Mouse (Mus musculus) heart, embryonic 12.5 days (tissue): ENCODE measurements around the gene Krt7. TPM values are rescaled to one million over a fixed set of nuclear protein-coding genes. Genes with fewer than 3 reads are reported as not detected.
A peak's percentile ranks its signal among the peaks of the same experiment; 100 is the strongest.

ENCODE experiments used
- ATAC-seq: fragments of 200-750 bp; cut with Nextera tagmentation; 2 replicates; pipeline ENCODE4 v1.8.0; 2017; ENCODE audit warnings: moderate TSS enrichment, moderate library complexity; ENCODE audit not compliant: insufficient number of reproducible peaks, low FRiP score
- H3K27ac ChIP-seq: fragments of 300-500 bp; sonication (generic); 2 replicates; pipeline ENCODE4 v1.5.1; 2016; ENCODE audit warnings: mild to moderate bottlenecking, moderate library complexity; ENCODE audit not compliant: poor library complexity, severe bottlenecking
- H3K27me3 ChIP-seq: fragments of 300-500 bp; sonication (generic); replicated peaks from 2 replicates; pipeline ENCODE4 v1.6.1; 2016; ENCODE audit warnings: mild to moderate bottlenecking, moderate library complexity
- H3K36me3 ChIP-seq: fragments of 300-500 bp; sonication (generic); 2 replicates; pipeline ENCODE4 v1.6.1; 2016; ENCODE audit warnings: mild to moderate bottlenecking, moderate library complexity
- H3K4me1 ChIP-seq: fragments of 300-500 bp; sonication (generic); replicated peaks from 2 replicates; pipeline ENCODE4 v1.6.1; 2016; ENCODE audit warnings: mild to moderate bottlenecking
- H3K4me2 ChIP-seq: fragments of 300-500 bp; sonication (generic); 2 replicates; pipeline ENCODE4 v1.6.1; 2016; ENCODE audit warnings: mild to moderate bottlenecking, moderate library complexity
- H3K4me3 ChIP-seq: fragments of 300-500 bp; sonication (generic); 2 replicates; pipeline ENCODE4 v1.5.1; 2016; ENCODE audit warnings: mild to moderate bottlenecking
- H3K9ac ChIP-seq: fragments of 300-500 bp; sonication (generic); 2 replicates; pipeline ENCODE4 v1.6.1; 2016; ENCODE audit warnings: mild to moderate bottlenecking, moderate library complexity
- H3K9me3 ChIP-seq: fragments of 300-500 bp; sonication (generic); replicated peaks from 2 replicates; pipeline ENCODE4 v1.6.1; 2016; ENCODE audit warnings: mild to moderate bottlenecking, moderate library complexity
- WGBS: fragments of 180-500 bp; shearing (Covaris S2); methylation state at CpG from one replicate; pipeline ENCODE4 v1.1.7; 2016; 5-methylcytosine and 5-hydroxymethylcytosine counted together
- polyA plus RNA-seq: library from polyadenylated mRNA; unstranded; fragments of >200 nt; fragmentation: Nextera tagmentation; extraction: Ambion mirVana; gene quantifications from 2 replicates; pipeline ENCODE4 v1.2.1, GENCODE M21; 2016

The Krt7 gene
- polyA plus RNA-seq, 1 experiment from 2014 or later = 25.1 TPM

GRCm38 (mm10) chr15:101398269-101398668, 12.6 kb upstream of the Krt7 start:
- no peak for ATAC-seq

GRCm38 (mm10) chr15:101412188-101412587, 1.3 kb downstream of the Krt7 start:
- H3K27me3 ChIP-seq = peaks cover 54% of the 10 kb centered on the region
- peaks cover 13% of the 10 kb centered on the region; the same call in 1 of the 2 replicates for H3K4me1 ChIP-seq
- H3K4me3 ChIP-seq = peak overlapping the region; percentile 12
- no peaks in the 10 kb centered on the region for H3K9me3 ChIP-seq
- no peak for ATAC-seq
- H3K4me2 ChIP-seq = peak overlapping the region; percentile 30
- no peak overlapping the region for H3K9ac ChIP-seq
- 30% methylated on average over 25 of the region's 31 CpGs for WGBS
- no peak overlapping the region for H3K27ac ChIP-seq
- H3K36me3 ChIP-seq = no peaks in the 10 kb centered on the region

More at GRCm38 (mm10) chr15:101398269-101398668, 12.6 kb upstream of the Krt7 start:
- H3K27me3 ChIP-seq = 0 out of 2 replicates have a peak, but pooled peaks cover 6% of the 10 kb centered on the region
- no peaks in the 10 kb centered on the region for H3K36me3 ChIP-seq
- peaks cover 17% of the 10 kb centered on the region; the same call in 1 of the 2 replicates for H3K4me1 ChIP-seq
- H3K9ac ChIP-seq = no peak overlapping the region
- H3K4me2 ChIP-seq = no peak overlapping the region
- H3K27ac ChIP-seq = no peak overlapping the region
- H3K9me3 ChIP-seq = no peaks in the 10 kb centered on the region
- 79% methylated on average over 8 of the region's 8 CpGs for whole genome bisulfite sequencing
- no peak overlapping the region for H3K4me3 ChIP-seq

GRCm38 (mm10) chr15:101413916-101414635, 3.2 kb downstream of the Krt7 start:
- no peak overlapping the region for H3K27ac ChIP-seq
- peaks cover 61% of the 10 kb centered on the region for H3K27me3 ChIP-seq
- H3K4me3 ChIP-seq = no peak overlapping the region
- no peak for ATAC-seq
- WGBS = 41% methylated on average over 7 of the region's 7 CpGs
- no peak overlapping the region for H3K9ac ChIP-seq
- H3K9me3 ChIP-seq = no peaks in the 10 kb centered on the region
- H3K36me3 ChIP-seq = no peaks in the 10 kb centered on the region
- H3K4me2 ChIP-seq = no peak overlapping the region
- peaks cover 13% of the 10 kb centered on the region; the same call in 1 of the 2 replicates for H3K4me1 ChIP-seq

GRCm38 (mm10) chr15:101414807-101415565, 4.1 kb downstream of the Krt7 start:
- 37% methylated on average over 11 of the region's 11 CpGs for WGBS
- Histone ChIP-seq H3K9me3 (no peaks in the 10 kb centered on the region), H3K36me3 (no peaks in the 10 kb centered on the region), H3K4me2 (no peak overlapping the region), H3K27me3 (peaks cover 61% of the 10 kb centered on the region), H3K27ac (no peak overlapping the region), H3K4me3 (no peak overlapping the region), H3K9ac (no peak overlapping the region), H3K4me1 (peaks cover 13% of the 10 kb centered on the region; the same call in 1 of the 2 replicates)
- no peak for ATAC-seq

GRCm38 (mm10) chr15:101418950-101419349, 8.1 kb downstream of the Krt7 start:
- no peak overlapping the region for H3K4me2 ChIP-seq
- 78% methylated on average over 4 of the region's 4 CpGs for WGBS
- H3K9me3 ChIP-seq = no peaks in the 10 kb centered on the region
- ATAC-seq = no peak
- 0 out of 2 replicates have a peak, but pooled peaks cover 2% of the 10 kb centered on the region for H3K4me1 ChIP-seq
- H3K9ac ChIP-seq = no peak overlapping the region
- no peak overlapping the region for H3K4me3 ChIP-seq
- H3K36me3 ChIP-seq = no peaks in the 10 kb centered on the region
- H3K27ac ChIP-seq = no peak overlapping the region
- H3K27me3 ChIP-seq = peaks cover 38% of the 10 kb centered on the region

- H3K4me3 ChIP-seq = no peak overlapping the region
- peaks cover 4% of the 10 kb centered on the region for H3K4me1 ChIP-seq
- no peak overlapping the region for H3K27ac ChIP-seq
- no peak overlapping the region for H3K9ac ChIP-seq
- 50% methylated on average over 6 of the region's 6 CpGs for WGBS
- H3K36me3 ChIP-seq = no peaks in the 10 kb centered on the region
- H3K9me3 ChIP-seq = no peaks in the 10 kb centered on the region
- peaks cover 22% of the 10 kb centered on the region for H3K27me3 ChIP-seq
- no peak for ATAC-seq
- no peak overlapping the region for H3K4me2 ChIP-seq
Observed at GRCm38 (mm10) chr15:101420903-101421302, 10.1 kb downstream of the Krt7 start.

- Histone ChIP-seq H3K9ac (no peak overlapping the region; the same call in 1 of the 2 replicates), H3K4me3 (no peak overlapping the region), H3K4me2 (no peak overlapping the region), H3K27me3 (peaks cover 36% of the 10 kb centered on the region), H3K4me1 (peaks cover 4% of the 10 kb centered on the region), H3K9me3 (no peaks in the 10 kb centered on the region), H3K27ac (no peak overlapping the region), H3K36me3 (no peaks in the 10 kb centered on the region)
- ATAC-seq = no peak
- WGBS = 19% methylated on average over 5 of the region's 5 CpGs
Observed at GRCm38 (mm10) chr15:101424914-101425313, 14.1 kb downstream of the Krt7 start.

GRCm38 (mm10) chr15:101436611-101437010, 25.8 kb downstream of the Krt7 start:
- Histone ChIP-seq H3K9ac (no peak overlapping the region), H3K27ac (no peak overlapping the region), H3K9me3 (no peaks in the 10 kb centered on the region), H3K36me3 (no peaks in the 10 kb centered on the region), H3K4me3 (no peak overlapping the region), H3K4me2 (no peak overlapping the region), H3K4me1 (peaks cover 5% of the 10 kb centered on the region; the same call in 1 of the 2 replicates), H3K27me3 (peaks cover 62% of the 10 kb centered on the region)
- WGBS = 83% methylated on average over 7 of the region's 7 CpGs
- ATAC-seq = no peak

- no peak within 1 kb of the TSS for H3K27ac ChIP-seq
- peaks cover 57% of the 10 kb centered on the region for H3K27me3 ChIP-seq
- no peak within 1 kb of the TSS for H3K9ac ChIP-seq
- no peaks in the 10 kb centered on the region for H3K36me3 ChIP-seq
- ATAC-seq = no peak
- H3K9me3 ChIP-seq = no peaks in the 10 kb centered on the region
- H3K4me2 ChIP-seq = peak within 1 kb of the TSS; percentile 51
- WGBS = 2% methylated on average over 34 of the region's 34 CpGs
- peak within 1 kb of the TSS; percentile 20 for H3K4me3 ChIP-seq
- peaks cover 5% of the 10 kb centered on the region; the same call in 1 of the 2 replicates for H3K4me1 ChIP-seq
Observed at GRCm38 (mm10) chr15:101438555-101438954, 27.7 kb downstream of the Krt7 start, which contains the start of gene Krt87. TSS of gene Krt87 (minus strand) at chr15:101438804.

- H3K4me3 ChIP-seq = no peak overlapping the region
- H3K9me3 ChIP-seq = no peaks in the 10 kb centered on the region
- H3K36me3 ChIP-seq = no peaks in the 10 kb centered on the region
- no peak overlapping the region for H3K4me2 ChIP-seq
- 61% methylated on average over 4 of the region's 4 CpGs for WGBS
- no peak overlapping the region for H3K27ac ChIP-seq
- H3K9ac ChIP-seq = no peak overlapping the region
- H3K4me1 ChIP-seq = peaks cover 5% of the 10 kb centered on the region; the same call in 1 of the 2 replicates
- peaks cover 43% of the 10 kb centered on the region for H3K27me3 ChIP-seq
- ATAC-seq = no peak
Observed at GRCm38 (mm10) chr15:101440837-101441236, 30.0 kb downstream of the Krt7 start.

- 57% methylated on average over 11 of the region's 11 CpGs for WGBS
- Histone ChIP-seq H3K4me1 (no peaks in the 10 kb centered on the region), H3K27me3 (peaks cover 4% of the 10 kb centered on the region; the same call in 1 of the 2 replicates), H3K4me3 (no peak overlapping the region), H3K9me3 (no peaks in the 10 kb centered on the region), H3K9ac (no peak overlapping the region), H3K27ac (no peak overlapping the region), H3K36me3 (no peaks in the 10 kb centered on the region), H3K4me2 (peak overlapping the region; percentile 8; the same call in 1 of the 2 replicates)
- no peak for ATAC-seq
Observed at GRCm38 (mm10) chr15:101446572-101446971, 35.7 kb downstream of the Krt7 start.
